Mouse (Mus musculus) liver, embryonic 16.5 days (tissue): ENCODE data around the gene Desi1. TPM values are rescaled to one million over a fixed set of nuclear protein-coding genes. Genes with fewer than 3 reads are reported as not detected.

Experiments
- ATAC-seq: fragments of 200-750 bp; cut with Nextera tagmentation; 2 replicates; pipeline ENCODE4 v1.8.0; 2017; ENCODE audit warnings: low read depth, mild to moderate bottlenecking, moderate number of reproducible peaks, moderate library complexity
- H3K27ac ChIP-seq: fragments of 300-500 bp; sonication (generic); 2 replicates; pipeline ENCODE4 v1.5.1; 2014; ENCODE audit warnings: mild to moderate bottlenecking, low read length
- H3K27me3 ChIP-seq: fragments of 300-500 bp; sonication (generic); 2 replicates; pipeline ENCODE4 v1.6.1; 2014; ENCODE audit warnings: low read depth, low read length, mixed read lengths; ENCODE audit not compliant: control insufficient read depth, insufficient read depth
- H3K36me3 ChIP-seq: fragments of 300-500 bp; sonication (generic); 2 replicates; pipeline ENCODE4 v1.6.1; 2014; ENCODE audit warnings: mild to moderate bottlenecking; ENCODE audit not compliant: control insufficient read depth, insufficient read depth
- H3K4me1 ChIP-seq: fragments of 300-500 bp; sonication (generic); 2 replicates; pipeline ENCODE4 v1.6.1; 2014; ENCODE audit warnings: low read depth, low read length, mixed read lengths; ENCODE audit not compliant: control insufficient read depth
- H3K4me2 ChIP-seq: fragments of 300-500 bp; sonication (generic); 2 replicates; pipeline ENCODE4 v1.6.1; 2014; ENCODE audit warnings: low read depth, low read length, mixed read lengths
- H3K4me3 ChIP-seq: fragments of 300-500 bp; sonication (generic); 2 replicates; pipeline ENCODE4 v1.5.1; 2014; ENCODE audit warnings: low read depth, mild to moderate bottlenecking, low read length
- H3K9ac ChIP-seq: fragments of 300-500 bp; sonication (generic); 2 replicates; pipeline ENCODE4 v1.6.1; 2014; ENCODE audit warnings: low read depth, low read length
- H3K9me3 ChIP-seq: fragments of 300-500 bp; sonication (generic); replicated peaks from 2 replicates; pipeline ENCODE4 v1.6.1; 2016; ENCODE audit warnings: low read length; ENCODE audit not compliant: control insufficient read depth
- WGBS: fragments of 180-500 bp; shearing (Covaris S2); extraction: QIAGEN DNeasy Blood & Tissue Kit; methylation state at CpG from one replicate; pipeline ENCODE4 v1.1.7; 2014; ENCODE audit not compliant: insufficient replicate concordance; 5-methylcytosine and 5-hydroxymethylcytosine counted together
- polyA plus RNA-seq: library from polyadenylated mRNA; unstranded; fragments of >200 nt; fragmentation: Nextera tagmentation; extraction: Ambion mirVana; gene quantifications from 2 replicates; pipeline ENCODE4 v1.2.1, GENCODE M21; 2015

Desi1 gene
- polyA plus RNA-seq, 1 experiment from 2014 or later, result 11.5 TPM

DNA sequence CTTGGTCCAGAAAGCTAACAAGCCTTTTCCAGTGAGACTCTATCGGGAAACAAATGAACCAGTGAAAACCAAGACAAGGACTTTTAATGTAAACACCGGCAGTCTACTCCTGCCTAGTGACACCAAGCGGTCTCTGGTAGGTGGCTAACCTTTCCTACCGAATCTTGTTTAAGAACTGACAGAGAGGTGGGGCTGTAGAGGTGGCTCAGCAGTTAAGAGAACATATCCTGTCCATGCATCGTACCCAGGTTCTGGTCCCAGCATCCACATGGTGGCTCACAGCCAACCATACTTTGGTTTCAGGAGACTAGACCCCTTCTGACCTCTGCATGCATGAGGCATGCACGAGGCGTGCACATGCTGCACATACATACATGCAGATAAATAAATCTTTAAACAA is 6.4 kb downstream of the Desi1 start:
- H3K36me3 ChIP-seq, result peaks cover 38% of the 10 kb centered on the region
- no peaks in the 10 kb centered on the region for H3K4me1 ChIP-seq

DNA sequence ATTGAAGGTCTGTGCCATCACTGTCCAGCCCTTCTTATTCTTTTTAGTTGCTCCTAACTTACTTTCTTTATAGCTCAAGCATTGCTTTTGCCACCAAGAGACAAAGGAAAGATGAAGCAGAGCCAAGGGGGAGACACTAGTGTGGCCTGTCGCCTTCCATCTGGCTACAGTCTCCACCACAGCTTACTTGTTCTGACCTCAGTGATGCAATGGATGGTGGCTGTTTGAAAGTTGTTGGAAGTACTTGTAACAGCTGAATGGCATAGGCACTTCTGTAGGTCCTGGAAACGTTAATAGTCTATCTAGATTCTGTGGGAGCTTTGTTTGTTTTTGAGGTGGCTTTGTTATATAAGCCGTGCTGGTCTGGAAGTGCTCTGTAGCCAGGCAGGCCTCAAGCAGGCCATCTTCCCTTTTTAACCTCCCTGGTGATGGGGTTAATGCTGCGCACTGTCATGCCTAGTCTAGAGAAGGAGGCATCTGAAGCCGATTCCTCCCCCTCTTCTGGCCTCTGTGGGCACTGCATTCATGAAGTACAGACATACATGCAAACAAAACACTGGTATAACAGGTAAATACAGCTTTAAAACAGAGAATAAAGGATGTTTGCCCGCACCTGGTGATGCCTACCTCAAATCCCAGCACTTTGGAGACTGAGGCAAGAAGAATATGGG is 9.6 kb downstream of the Desi1 start:
- Histone ChIP-seq H3K4me2 (no peak overlapping the region), H3K9ac (no peak overlapping the region), H3K4me3 (no peak overlapping the region), H3K27me3 (no peaks in the 10 kb centered on the region), H3K4me1 (peaks cover 2% of the 10 kb centered on the region), H3K9me3 (no peaks in the 10 kb centered on the region), H3K36me3 (peaks cover 34% of the 10 kb centered on the region), H3K27ac (no peak overlapping the region)
- WGBS, result 76% methylated on average over 6 of the region's 6 CpGs
- no peak for ATAC-seq

More for the DNA sequence above, 6.4 kb downstream of the Desi1 start:
- H3K9ac ChIP-seq, result no peak overlapping the region
- WGBS, result 81% methylated on average over 7 of the region's 7 CpGs
- no peak for ATAC-seq
- no peak overlapping the region for H3K4me3 ChIP-seq
- H3K27me3 ChIP-seq, result no peaks in the 10 kb centered on the region
- H3K9me3 ChIP-seq, result no peaks in the 10 kb centered on the region
- no peak overlapping the region for H3K4me2 ChIP-seq
- no peak overlapping the region for H3K27ac ChIP-seq

DNA sequence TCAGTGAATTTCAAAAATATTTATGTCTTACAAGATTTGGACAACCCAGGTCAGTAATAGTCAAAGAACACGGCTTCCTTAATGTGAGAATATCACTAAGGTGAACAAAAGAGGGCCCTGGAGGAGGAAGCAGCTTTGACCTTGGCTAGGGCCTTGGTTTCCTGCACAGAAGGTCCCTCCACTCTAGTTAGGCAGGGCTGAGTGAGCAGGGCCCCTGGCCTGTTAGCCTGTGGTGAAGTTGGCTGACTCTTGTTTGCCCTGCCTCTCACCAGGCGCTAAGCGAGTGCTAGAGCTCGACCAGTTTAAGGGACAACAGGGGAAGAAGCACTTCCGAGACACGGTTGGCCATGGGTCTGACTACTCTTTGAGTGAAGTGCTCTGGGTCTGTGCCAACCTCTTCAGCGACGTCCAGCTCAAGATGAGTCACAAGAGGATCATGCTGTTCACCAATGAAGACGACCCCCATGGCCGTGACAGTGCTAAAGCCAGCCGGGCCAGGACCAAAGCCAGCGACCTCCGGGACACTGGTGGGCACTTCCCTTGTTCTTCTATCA is 11.1 kb downstream of the Desi1 start:
- Histone ChIP-seq H3K27ac (no peak overlapping the region), H3K4me2 (no peak overlapping the region), H3K36me3 (peaks cover 36% of the 10 kb centered on the region), H3K4me1 (peaks cover 5% of the 10 kb centered on the region), H3K4me3 (no peak overlapping the region), H3K9me3 (no peaks in the 10 kb centered on the region), H3K9ac (no peak overlapping the region), H3K27me3 (no peaks in the 10 kb centered on the region)
- ATAC-seq, result no peak
- WGBS, result 72% methylated on average over 13 of the region's 13 CpGs

DNA sequence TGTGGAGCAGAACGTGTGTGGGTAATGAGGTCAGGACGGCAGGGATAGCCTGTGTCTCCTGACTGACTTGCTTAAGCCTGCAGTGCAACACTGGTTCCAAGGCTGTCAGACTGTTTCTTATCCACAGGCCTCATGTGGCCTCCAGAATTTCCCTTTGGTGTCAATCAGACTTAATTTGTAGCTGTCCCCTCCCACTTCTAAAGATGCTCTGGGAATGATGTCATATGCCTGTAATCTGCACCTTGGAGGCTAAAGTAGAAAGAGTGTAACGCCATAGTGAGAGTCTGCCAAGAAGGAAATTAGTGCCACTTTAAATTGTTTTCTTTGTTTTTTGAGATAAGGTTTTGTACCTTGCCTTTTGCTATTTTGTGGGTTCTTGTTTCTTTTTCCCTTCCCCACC is 14.4 kb downstream of the Desi1 start:
- Histone ChIP-seq H3K9me3 (no peaks in the 10 kb centered on the region), H3K4me2 (no peak overlapping the region), H3K4me3 (no peak overlapping the region), H3K36me3 (peaks cover 16% of the 10 kb centered on the region), H3K4me1 (peaks cover 19% of the 10 kb centered on the region), H3K27me3 (no peaks in the 10 kb centered on the region), H3K9ac (no peak overlapping the region), H3K27ac (no peak overlapping the region)
- ATAC-seq, result no peak
- WGBS, result 73% methylated on average over 3 of the region's 3 CpGs

DNA sequence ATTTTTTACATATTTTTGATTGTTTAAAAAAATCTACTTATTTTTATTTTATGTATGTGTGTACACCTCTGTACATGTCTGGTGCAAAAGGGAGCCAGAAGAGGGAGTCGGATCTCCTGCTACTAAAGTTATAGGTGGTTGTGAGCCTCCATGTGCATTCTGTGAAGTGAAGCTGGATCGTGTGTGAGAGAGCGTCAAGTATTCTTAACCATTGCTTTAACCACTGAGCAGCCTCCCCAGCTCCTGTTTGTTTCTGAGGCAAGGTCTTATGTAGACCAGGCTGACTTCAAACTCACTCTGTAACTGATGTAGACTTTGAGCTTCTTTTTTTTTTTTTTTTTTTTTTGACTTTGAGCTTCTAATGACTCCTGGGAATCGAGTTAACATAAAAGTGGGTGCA is 16.2 kb downstream of the Desi1 start:
- H3K4me1 ChIP-seq, result peaks cover 23% of the 10 kb centered on the region
- peak overlapping the region; percentile 47 for H3K4me2 ChIP-seq
- no peak for ATAC-seq
- 40% methylated on average over 4 of the region's 4 CpGs for WGBS
- H3K9me3 ChIP-seq, result no peaks in the 10 kb centered on the region
- no peak overlapping the region for H3K27ac ChIP-seq
- peak overlapping the region; percentile 21 for H3K4me3 ChIP-seq
- peak overlapping the region; percentile 17; the same call in 1 of the 2 replicates for H3K9ac ChIP-seq
- H3K36me3 ChIP-seq, result peaks cover 6% of the 10 kb centered on the region; the same call in 1 of the 2 replicates
- no peaks in the 10 kb centered on the region for H3K27me3 ChIP-seq

DNA sequence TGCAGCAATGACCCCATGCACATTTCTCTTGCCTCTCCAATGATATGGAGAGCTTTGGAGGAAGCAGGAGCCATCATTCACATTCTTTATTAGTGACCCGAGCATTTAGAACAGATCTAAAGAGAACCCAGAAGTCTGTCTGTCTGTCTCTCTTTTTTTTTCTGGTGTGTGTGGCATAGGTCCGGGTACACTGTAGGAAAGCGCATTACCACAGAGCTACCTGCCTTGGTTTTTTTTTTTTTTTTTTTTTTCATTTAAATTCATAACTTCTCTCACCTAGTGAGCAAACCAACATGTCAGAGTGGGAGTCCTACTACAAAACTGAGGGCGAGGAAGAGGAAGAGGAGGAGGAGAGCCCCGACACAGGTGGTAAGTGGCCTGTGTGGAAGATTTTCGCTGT is 16.8 kb downstream of the Desi1 start:
- peaks cover 23% of the 10 kb centered on the region for H3K4me1 ChIP-seq
- H3K4me2 ChIP-seq, result peak overlapping the region; percentile 72
- peak overlapping the region; percentile 81 for H3K9ac ChIP-seq
- H3K27me3 ChIP-seq, result no peaks in the 10 kb centered on the region
- ATAC-seq, result no peak
- H3K4me3 ChIP-seq, result peak overlapping the region; percentile 78
- 5% methylated on average over 6 of the region's 6 CpGs for whole genome bisulfite sequencing
- H3K9me3 ChIP-seq, result no peaks in the 10 kb centered on the region
- peaks cover 6% of the 10 kb centered on the region; the same call in 1 of the 2 replicates for H3K36me3 ChIP-seq
- peak overlapping the region; percentile 84 for H3K27ac ChIP-seq

DNA sequence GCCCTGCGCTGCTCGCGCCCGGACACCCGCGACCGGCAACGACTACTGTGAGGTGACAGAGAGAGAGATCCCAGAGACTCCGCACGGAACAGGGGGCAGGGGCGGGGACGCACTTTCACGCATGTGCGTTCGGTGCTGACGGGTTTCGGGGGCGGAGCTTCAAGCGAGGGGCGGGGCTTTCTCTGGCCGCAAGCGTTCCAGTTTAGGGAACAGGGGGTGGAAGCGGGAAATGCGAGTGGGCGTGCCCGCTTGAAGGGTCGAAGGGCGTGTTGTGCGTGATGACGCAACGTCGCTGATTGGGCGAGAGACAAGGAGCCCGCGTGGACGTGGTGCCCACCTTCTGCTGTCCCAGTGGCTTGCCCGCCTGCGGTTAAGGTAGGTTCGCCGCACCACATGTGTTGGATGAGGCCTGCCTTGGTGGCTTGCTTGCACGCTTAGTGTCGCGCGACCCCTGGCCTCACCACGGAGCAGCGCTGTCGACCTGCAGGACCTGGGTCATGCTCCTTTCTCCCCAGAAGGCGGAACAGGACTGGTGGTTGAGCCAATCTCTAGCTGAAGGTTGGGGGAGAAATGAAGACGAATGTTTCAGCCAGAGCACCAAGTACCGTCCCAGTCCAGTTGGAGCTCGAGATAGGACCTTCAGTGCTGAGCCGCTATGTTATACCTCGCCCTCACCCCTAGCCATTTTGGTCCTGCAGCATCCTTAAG is 17.4 kb downstream of the Desi1 start:
- Histone ChIP-seq H3K4me3 (peak overlapping the region; percentile 78), H3K9ac (peak overlapping the region; percentile 83), H3K27me3 (no peaks in the 10 kb centered on the region), H3K4me1 (peaks cover 23% of the 10 kb centered on the region), H3K27ac (peak overlapping the region; percentile 84), H3K4me2 (peak overlapping the region; percentile 97), H3K9me3 (no peaks in the 10 kb centered on the region), H3K36me3 (peaks cover 6% of the 10 kb centered on the region; the same call in 1 of the 2 replicates)
- under 1% methylated on average over 52 of the region's 53 CpGs for WGBS
- ATAC-seq, result peak; percentile 96

DNA sequence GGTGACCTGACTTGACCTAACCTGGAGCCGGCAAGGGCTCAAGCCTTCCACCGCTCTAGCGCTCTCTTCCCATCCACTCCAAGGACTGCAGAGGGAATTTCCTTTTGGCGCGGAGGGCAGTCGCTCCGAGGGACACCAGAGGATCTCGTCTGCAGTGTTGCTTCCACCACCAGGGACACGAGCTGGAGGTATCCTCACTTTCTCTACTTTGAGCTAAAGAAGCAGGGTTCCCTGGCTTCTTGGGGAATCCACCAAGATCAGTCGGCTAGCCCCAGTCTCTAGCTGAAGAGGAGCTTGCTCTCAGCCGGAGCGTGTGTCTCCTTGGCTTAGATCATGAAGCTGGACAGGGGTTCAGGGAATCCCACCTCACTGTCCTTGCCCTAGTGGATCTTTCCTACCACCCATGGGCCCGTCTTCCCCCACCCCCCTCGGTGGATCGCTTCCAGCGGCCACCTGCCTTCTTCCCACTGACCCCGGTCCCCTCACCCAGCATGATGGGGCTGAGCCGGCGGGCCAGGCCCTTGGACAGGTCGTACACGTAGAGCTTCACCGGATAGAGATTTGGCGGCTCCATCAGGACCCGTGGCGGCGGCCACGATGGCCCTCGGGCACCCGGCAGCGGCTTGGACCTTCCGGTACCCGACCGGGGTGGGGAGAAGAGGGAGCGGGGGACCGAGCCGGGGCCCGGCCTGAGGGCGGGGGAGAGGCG is 18.1 kb downstream of the Desi1 start:
- no peak for ATAC-seq
- H3K4me3 ChIP-seq, result peak overlapping the region; percentile 78
- peak overlapping the region; percentile 97 for H3K4me2 ChIP-seq
- peak overlapping the region; percentile 83 for H3K9ac ChIP-seq
- peak overlapping the region; percentile 73 for H3K27ac ChIP-seq
- no peaks in the 10 kb centered on the region for H3K27me3 ChIP-seq
- H3K36me3 ChIP-seq, result peaks cover 6% of the 10 kb centered on the region; the same call in 1 of the 2 replicates
- H3K9me3 ChIP-seq, result no peaks in the 10 kb centered on the region
- peaks cover 23% of the 10 kb centered on the region for H3K4me1 ChIP-seq
- WGBS, result under 1% methylated on average over 35 of the region's 39 CpGs
